Mouse (Mus musculus): ENCODE data around the gene Slc25a47. TPM values are rescaled to one million over a fixed set of nuclear protein-coding genes. Genes with fewer than 3 reads are reported as not detected.

Gene Slc25a47
- total and polyA plus RNA-seq, 3 experiments, result 6.5 to 10.5 (median 7.1) TPM

GRCm38 (mm10) chr12:108856186-108856585 lies 20.3 kb downstream of the Slc25a47 start:
- DNase-seq, result no peak
- Histone ChIP-seq H3K79me2 (replicated peaks; ENCODE audit: control insufficient read depth, insufficient read depth, low read length) (no peaks in the 10 kb centered on the region), H3K4me3 (no peak overlapping the region), H3K36me3 (ENCODE audit: control insufficient read depth, insufficient read depth, low read length) (no peaks in the 10 kb centered on the region), H3K27me3 (ENCODE audit: control insufficient read depth, insufficient read depth, low read length) (no peaks in the 10 kb centered on the region), H3K27ac (no peak overlapping the region), H3K4me1 (ENCODE audit: control insufficient read depth, insufficient read depth, low read length) (no peaks in the 10 kb centered on the region; the same call in 1 of the 2 replicates), H3K9ac (ENCODE audit: low read depth, low read length) (no peak overlapping the region)
- TF ChIP-seq CTCF (IDR thresholded peaks at IDR 0.05), result no peak
- TF ChIP-seq EP300 (IDR thresholded peaks at IDR 0.05; ENCODE audit: insufficient read depth, low read depth, low read length), result no peak
- TF ChIP-seq POLR2A (IDR thresholded peaks at IDR 0.05; ENCODE audit: insufficient read depth, low read depth, low read length), result no peak
- WGBS, result 84% methylated on average over 8 of the region's 8 CpGs
- intact Hi-C loops (cut with DNase I), result no loop called here

DNA sequence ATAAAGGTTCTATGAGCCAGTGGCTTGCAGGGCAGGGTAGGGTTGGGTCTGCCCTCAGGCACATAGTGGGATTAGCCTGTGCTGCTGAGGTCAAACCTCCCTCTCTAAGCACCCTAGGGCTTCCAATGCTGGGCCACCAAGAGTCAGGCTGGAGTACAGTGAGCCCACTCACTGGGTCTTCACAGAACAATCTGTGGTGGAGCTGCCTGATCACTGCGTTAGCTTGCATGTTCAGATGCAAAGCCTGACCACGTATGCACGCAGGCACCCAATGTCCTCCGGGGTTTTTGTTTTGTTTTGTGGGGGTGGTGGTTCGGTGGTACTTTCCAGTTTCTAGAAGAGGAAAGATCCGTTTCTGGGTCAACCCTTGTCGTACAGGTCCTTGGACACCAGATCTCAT lies 21.3 kb downstream of the Slc25a47 start:
- H3K36me3 ChIP-seq (ENCODE audit: control insufficient read depth, insufficient read depth, low read length), result no peaks in the 10 kb centered on the region
- intact Hi-C loops (cut with DNase I), result no loop called here
- H3K4me3 ChIP-seq, result no peak overlapping the region
- no peak for TF ChIP-seq CTCF (IDR thresholded peaks at IDR 0.05)
- no peak for TF ChIP-seq POLR2A (IDR thresholded peaks at IDR 0.05; ENCODE audit: insufficient read depth, low read depth, low read length)
- no peak for TF ChIP-seq EP300 (IDR thresholded peaks at IDR 0.05; ENCODE audit: insufficient read depth, low read depth, low read length)
- 78% methylated on average over 7 of the region's 7 CpGs for WGBS
- no peak for DNase-seq
- H3K9ac ChIP-seq (ENCODE audit: low read depth, low read length), result no peak overlapping the region
- no peaks in the 10 kb centered on the region for H3K4me1 ChIP-seq (ENCODE audit: control insufficient read depth, insufficient read depth, low read length)
- no peak overlapping the region for H3K27ac ChIP-seq
- H3K79me2 ChIP-seq (replicated peaks; ENCODE audit: control insufficient read depth, insufficient read depth, low read length), result no peaks in the 10 kb centered on the region
- H3K27me3 ChIP-seq (ENCODE audit: control insufficient read depth, insufficient read depth, low read length), result no peaks in the 10 kb centered on the region

GRCm38 (mm10) chr12:108857589-108858184 lies 21.8 kb downstream of the Slc25a47 start:
- peak; percentile 44 to 47 for DNase-seq
- Histone ChIP-seq H3K36me3 (ENCODE audit: control insufficient read depth, insufficient read depth, low read length) (no peaks in the 10 kb centered on the region), H3K4me1 (ENCODE audit: control insufficient read depth, insufficient read depth, low read length) (no peaks in the 10 kb centered on the region), H3K9ac (ENCODE audit: low read depth, low read length) (no peak overlapping the region), H3K79me2 (replicated peaks; ENCODE audit: control insufficient read depth, insufficient read depth, low read length) (no peaks in the 10 kb centered on the region), H3K27ac (no peak overlapping the region), H3K27me3 (ENCODE audit: control insufficient read depth, insufficient read depth, low read length) (no peaks in the 10 kb centered on the region), H3K4me3 (no peak overlapping the region)
- TF ChIP-seq CTCF (IDR thresholded peaks at IDR 0.05) (no peak), POLR2A (IDR thresholded peaks at IDR 0.05; ENCODE audit: insufficient read depth, low read depth, low read length) (no peak), EP300 (IDR thresholded peaks at IDR 0.05; ENCODE audit: insufficient read depth, low read depth, low read length) (no peak)
- WGBS, result 73% methylated on average over 7 of the region's 7 CpGs
- intact Hi-C loops (cut with DNase I), result no loop called here

DNA sequence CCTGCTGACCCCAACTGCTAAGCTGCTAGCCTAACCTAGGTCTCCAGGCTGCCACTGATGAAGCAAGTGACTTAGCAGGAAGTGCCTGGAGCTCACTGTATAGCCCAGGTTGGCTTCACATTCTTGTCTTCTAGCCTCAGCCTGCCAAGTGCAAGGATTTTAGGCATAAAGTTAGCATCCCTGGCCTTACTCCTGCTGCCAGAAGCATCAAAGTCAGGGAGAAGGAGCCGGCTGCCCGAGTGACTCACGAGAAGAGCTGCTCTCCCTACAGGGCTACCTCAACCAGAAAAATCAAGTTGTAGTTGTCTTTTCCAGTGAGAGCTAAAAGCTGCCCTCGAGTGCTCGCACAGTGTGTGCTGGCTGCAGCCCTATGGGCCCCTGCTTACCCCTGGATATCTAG lies 22.6 kb downstream of the Slc25a47 start:
- Histone ChIP-seq H3K36me3 (ENCODE audit: control insufficient read depth, insufficient read depth, low read length) (no peaks in the 10 kb centered on the region), H3K4me1 (ENCODE audit: control insufficient read depth, insufficient read depth, low read length) (no peaks in the 10 kb centered on the region), H3K9ac (ENCODE audit: low read depth, low read length) (no peak overlapping the region), H3K27me3 (ENCODE audit: control insufficient read depth, insufficient read depth, low read length) (no peaks in the 10 kb centered on the region), H3K79me2 (replicated peaks; ENCODE audit: control insufficient read depth, insufficient read depth, low read length) (no peaks in the 10 kb centered on the region), H3K4me3 (no peak overlapping the region), H3K27ac (no peak overlapping the region)
- intact Hi-C loops (cut with DNase I), result no loop called here
- 78% methylated on average over 5 of the region's 5 CpGs for WGBS
- TF ChIP-seq CTCF (IDR thresholded peaks at IDR 0.05), result no peak
- no peak for TF ChIP-seq EP300 (IDR thresholded peaks at IDR 0.05; ENCODE audit: insufficient read depth, low read depth, low read length)
- TF ChIP-seq POLR2A (IDR thresholded peaks at IDR 0.05; ENCODE audit: insufficient read depth, low read depth, low read length), result no peak
- DNase-seq, result no peak

DNA sequence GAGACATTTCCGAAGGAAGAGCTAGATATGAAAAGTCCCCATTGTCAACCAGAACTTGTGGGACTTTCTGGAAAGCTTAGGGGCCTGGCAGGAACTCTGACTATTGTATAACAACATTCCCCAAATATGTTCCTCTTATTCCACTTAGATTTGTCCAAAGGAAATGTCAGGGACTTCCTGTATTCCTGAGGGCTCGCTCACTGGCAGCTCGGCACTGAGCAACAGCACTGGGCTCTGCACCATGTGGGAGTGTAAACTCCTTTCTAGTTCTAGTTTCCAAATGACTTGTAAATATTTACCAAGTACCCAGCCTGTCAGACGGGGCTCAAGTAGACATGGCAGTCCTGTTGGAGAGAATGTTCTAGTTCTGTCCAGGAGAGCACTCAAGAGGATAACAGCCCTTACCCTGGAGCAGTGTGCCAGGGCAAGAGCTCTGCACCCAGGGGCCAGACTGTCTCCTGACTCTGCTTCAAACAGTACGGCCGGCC lies 29.2 kb downstream of the Slc25a47 start:
- no peaks in the 10 kb centered on the region for H3K27me3 ChIP-seq (ENCODE audit: control insufficient read depth, insufficient read depth, low read length)
- H3K4me1 ChIP-seq (ENCODE audit: control insufficient read depth, insufficient read depth, low read length), result peaks cover 7% of the 10 kb centered on the region

GRCm38 (mm10) chr12:108869575-108869974 lies 33.7 kb downstream of the Slc25a47 start:
- Histone ChIP-seq H3K27ac (no peak overlapping the region), H3K4me1 (ENCODE audit: control insufficient read depth, insufficient read depth, low read length) (peaks cover 4% of the 10 kb centered on the region), H3K36me3 (ENCODE audit: control insufficient read depth, insufficient read depth, low read length) (no peaks in the 10 kb centered on the region), H3K27me3 (ENCODE audit: control insufficient read depth, insufficient read depth, low read length) (no peaks in the 10 kb centered on the region), H3K4me3 (no peak overlapping the region), H3K9ac (ENCODE audit: low read depth, low read length) (no peak overlapping the region), H3K79me2 (replicated peaks; ENCODE audit: control insufficient read depth, insufficient read depth, low read length) (no peaks in the 10 kb centered on the region)
- WGBS, result 81% methylated on average over 2 of the region's 2 CpGs
- TF ChIP-seq POLR2A (IDR thresholded peaks at IDR 0.05; ENCODE audit: insufficient read depth, low read depth, low read length) (no peak), CTCF (IDR thresholded peaks at IDR 0.05) (peak; percentile 53)
- intact Hi-C loops (cut with DNase I), result no loop called here
- no peak for DNase-seq

More for the DNA sequence above, 29.2 kb downstream of the Slc25a47 start:
- WGBS, result 49% methylated on average over 6 of the region's 6 CpGs
- Histone ChIP-seq H3K79me2 (replicated peaks; ENCODE audit: control insufficient read depth, insufficient read depth, low read length) (no peaks in the 10 kb centered on the region), H3K36me3 (ENCODE audit: control insufficient read depth, insufficient read depth, low read length) (no peaks in the 10 kb centered on the region), H3K27ac (peak overlapping the region; percentile 68), H3K9ac (ENCODE audit: low read depth, low read length) (no peak overlapping the region), H3K4me3 (no peak overlapping the region)
- no peak for TF ChIP-seq CTCF (IDR thresholded peaks at IDR 0.05)
- TF ChIP-seq POLR2A (IDR thresholded peaks at IDR 0.05; ENCODE audit: insufficient read depth, low read depth, low read length), result no peak
- TF ChIP-seq EP300 (IDR thresholded peaks at IDR 0.05; ENCODE audit: insufficient read depth, low read depth, low read length), result no peak
- peak in 1 of 2 experiments; percentile 16 for DNase-seq
- intact Hi-C loops (cut with DNase I), result no loop called here

Data from heart, adult 2 months (tissue).